Mouse (Mus musculus) adrenal gland, postnatal 14 days (tissue): ENCODE results near the gene Foxp1. TPM values are rescaled to one million over a fixed set of nuclear protein-coding genes. Genes with fewer than 3 reads are reported as not detected.

ENCODE experiments used
- DNase-seq: peaks from one replicate; pipeline ENCODE4 v3.0.0; 2021; ENCODE audit warnings: mixed read lengths
- total RNA-seq: library from RNA; stranded (reverse); gene quantifications from 2 replicates; pipeline ENCODE4 v1.2.3, GENCODE M21; 2021

Foxp1 gene
- total RNA-seq, 1 experiment from 2014 or later: 46.4 TPM

- no peak for DNase-seq
Observed at GRCm38 (mm10) chr6:99047322-99047721, 475.2 kb downstream of the Foxp1 start.

- no peak for DNase-seq
Observed at GRCm38 (mm10) chr6:99045845-99046788, 476.4 kb downstream of the Foxp1 start.

GRCm38 (mm10) chr6:99043932-99044664, 478.4 kb downstream of the Foxp1 start:
- no peak for DNase-seq

- DNase-seq: peak; percentile 31
Observed at GRCm38 (mm10) chr6:99043226-99043625, 479.3 kb downstream of the Foxp1 start.

- DNase-seq: no peak
Observed at GRCm38 (mm10) chr6:99042175-99042954, 480.2 kb downstream of the Foxp1 start.

GRCm38 (mm10) chr6:99038977-99039376, 483.5 kb downstream of the Foxp1 start:
- DNase-seq: no peak

GRCm38 (mm10) chr6:99035459-99036375, 486.8 kb downstream of the Foxp1 start:
- no peak for DNase-seq

- peak; percentile 33 for DNase-seq
Observed at GRCm38 (mm10) chr6:99033062-99033461, 489.5 kb downstream of the Foxp1 start.

GRCm38 (mm10) chr6:99031321-99031903, 491.1 kb downstream of the Foxp1 start:
- DNase-seq: no peak

- no peak for DNase-seq
Observed at GRCm38 (mm10) chr6:99030251-99030650, 492.3 kb downstream of the Foxp1 start.

GRCm38 (mm10) chr6:99029438-99029837, 493.1 kb downstream of the Foxp1 start:
- no peak for DNase-seq

- DNase-seq: no peak
Observed at GRCm38 (mm10) chr6:99028989-99029305, 493.6 kb downstream of the Foxp1 start.

GRCm38 (mm10) chr6:99028161-99028988, 494.1 kb downstream of the Foxp1 start:
- peak; percentile 75 for DNase-seq

- no peak for DNase-seq
Observed at GRCm38 (mm10) chr6:99027542-99028160, 494.9 kb downstream of the Foxp1 start.

- DNase-seq: no peak
Observed at GRCm38 (mm10) chr6:99026635-99027541, 495.6 kb downstream of the Foxp1 start.

GRCm38 (mm10) chr6:99026040-99026439, 496.5 kb downstream of the Foxp1 start:
- DNase-seq: no peak

GRCm38 (mm10) chr6:99024588-99024987, 497.9 kb downstream of the Foxp1 start:
- no peak for DNase-seq
